Mouse (Mus musculus): ENCODE measurements around the gene Rnpc3. TPM values are rescaled to one million over a fixed set of nuclear protein-coding genes. Genes with fewer than 3 reads are reported as not detected.
A peak's percentile ranks its signal among the peaks of the same experiment; 100 is the strongest.

Rnpc3 gene
- total RNA-seq (2017), result 59.1 and 69.9 TPM in 2 replicates

GRCm38 (mm10) chr3:113629606-113630359, at the start of gene Rnpc3:
Gene Rnpc3 (minus strand): TSS chr3:113630149.
- peak; percentile 84 for ATAC-seq (replicated peaks; ENCODE audit: low read depth, poor library complexity, severe bottlenecking)

- peak; percentile 97 for ATAC-seq (replicated peaks; ENCODE audit: low read depth, poor library complexity, severe bottlenecking)
Observed at GRCm38 (mm10) chr3:113656940-113657339, 27.0 kb upstream of the Rnpc3 start.

GRCm38 (mm10) chr3:113654335-113654734, 24.4 kb upstream of the Rnpc3 start:
- ATAC-seq (replicated peaks; ENCODE audit: low read depth, poor library complexity, severe bottlenecking), result no peak

- peak; percentile 73; the same call in 1 of the 2 replicates for ATAC-seq (replicated peaks; ENCODE audit: low read depth, poor library complexity, severe bottlenecking)
Observed at GRCm38 (mm10) chr3:113651386-113651785, 21.4 kb upstream of the Rnpc3 start.

GRCm38 (mm10) chr3:113639545-113639944, 9.6 kb upstream of the Rnpc3 start:
- ATAC-seq (replicated peaks; ENCODE audit: low read depth, poor library complexity, severe bottlenecking), result no peak

- ATAC-seq (replicated peaks; ENCODE audit: low read depth, poor library complexity, severe bottlenecking), result no peak
Observed at GRCm38 (mm10) chr3:113634220-113634619, 4.3 kb upstream of the Rnpc3 start.

GRCm38 (mm10) chr3:113631611-113632010, 1.7 kb upstream of the Rnpc3 start:
- no peak for ATAC-seq (replicated peaks; ENCODE audit: low read depth, poor library complexity, severe bottlenecking)

GRCm38 (mm10) chr3:113630564-113630963, 615 bp upstream of the Rnpc3 start:
- peak; percentile 53 for ATAC-seq (replicated peaks; ENCODE audit: low read depth, poor library complexity, severe bottlenecking)

- ATAC-seq (replicated peaks; ENCODE audit: low read depth, poor library complexity, severe bottlenecking), result no peak
Observed at GRCm38 (mm10) chr3:113606599-113606998, 23.4 kb downstream of the Rnpc3 start, which contains the start of gene Amy1. Gene Amy1 (minus strand): TSS chr3:113606699.

GRCm38 (mm10) chr3:113590844-113591243, 39.1 kb downstream of the Rnpc3 start:
- no peak for ATAC-seq (replicated peaks; ENCODE audit: low read depth, poor library complexity, severe bottlenecking)

GRCm38 (mm10) chr3:113574578-113574977, 55.4 kb downstream of the Rnpc3 start:
- no peak for ATAC-seq (replicated peaks; ENCODE audit: low read depth, poor library complexity, severe bottlenecking)

GRCm38 (mm10) chr3:113574138-113574537, 55.8 kb downstream of the Rnpc3 start:
- no peak for ATAC-seq (replicated peaks; ENCODE audit: low read depth, poor library complexity, severe bottlenecking)

- no peak for ATAC-seq (replicated peaks; ENCODE audit: low read depth, poor library complexity, severe bottlenecking)
Observed at GRCm38 (mm10) chr3:113572158-113572557, 57.8 kb downstream of the Rnpc3 start.

Other genes starting within 250 kb of the Rnpc3 start
- not detected in 2 replicates for gene Amy2a1, start 97.7 kb downstream of the Rnpc3 start, total RNA-seq (2017)
- gene Amy1, start 23.4 kb downstream of the Rnpc3 start, total RNA-seq (2017), result 2.2 and 4.5 TPM in 2 replicates

Measured in common myeloid progenitor, adult 5-6 weeks (primary cell).